Mouse (Mus musculus) cerebellum, adult 2 months (tissue): Measurements from ENCODE around the gene Add2.

ENCODE experiments used
- CTCF ChIP-seq: fragments of 200-500 bp; IDR thresholded peaks from 2 replicates; pipeline ENCODE4 v1.5.1; 2011; ENCODE audit warnings: low read depth, mild to moderate bottlenecking, control low read depth, low read length, moderate library complexity, borderline replicate concordance; ENCODE audit not compliant: insufficient read depth
- POLR2A ChIP-seq: fragments of 200-500 bp; IDR thresholded peaks from 2 replicates; pipeline ENCODE4 v1.6.1; 2011; ENCODE audit warnings: low read length, control low read depth, borderline replicate concordance; ENCODE audit not compliant: insufficient read depth

DNA sequence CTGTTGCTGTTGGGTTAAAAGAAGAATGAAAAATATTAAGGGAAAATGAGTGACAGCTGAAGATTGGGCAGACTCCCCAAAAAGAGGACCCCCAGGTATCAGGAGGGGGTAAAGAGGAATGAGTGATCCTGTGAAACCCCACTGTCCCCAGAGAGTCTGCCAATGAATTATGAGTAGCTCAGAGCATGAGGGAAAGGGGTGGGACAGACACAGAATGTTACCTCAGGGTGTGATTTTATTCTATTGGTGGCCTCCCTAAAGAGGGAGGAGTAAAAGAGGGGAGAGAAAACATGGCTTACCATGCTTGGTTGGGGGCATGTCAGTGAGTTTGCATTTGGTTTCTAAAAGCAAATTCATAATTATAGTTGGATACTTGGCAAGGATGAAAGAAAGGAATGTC, 50.8 kb downstream of the Add2 start:
- TF ChIP-seq CTCF, result no peak
- no peak for TF ChIP-seq POLR2A
